Mouse (Mus musculus): Measurements from ENCODE around the gene Hs6st3.

The Hs6st3 gene

GRCm38 (mm10) chr14:119137906-119138785, at the start of gene Hs6st3:
Gene Hs6st3, plus strand, starts transcription at chr14:119138341.
- DNase-seq = peak; percentile 37 to 45

- peak; percentile 94 to 95 for DNase-seq
These were observed 39.1 kb upstream of the Hs6st3 start, which contains the start of gene Uggt2 for GRCm38 (mm10) chr14:119098851-119099569. Gene Uggt2, minus strand, starts transcription at chr14:119099430.

- no peak for DNase-seq
These were observed 38.6 kb upstream of the Hs6st3 start for GRCm38 (mm10) chr14:119099570-119099891.

GRCm38 (mm10) chr14:119107591-119107990, 30.6 kb upstream of the Hs6st3 start:
- DNase-seq = peak; percentile 61 to 63

GRCm38 (mm10) chr14:119108776-119109301, 29.3 kb upstream of the Hs6st3 start:
- DNase-seq = no peak

- DNase-seq = peak; percentile 23 to 32
These were observed 28.3 kb upstream of the Hs6st3 start for GRCm38 (mm10) chr14:119109776-119110218.

GRCm38 (mm10) chr14:119112558-119112957, 25.6 kb upstream of the Hs6st3 start:
- no peak for DNase-seq

- DNase-seq = no peak
These were observed 14.6 kb upstream of the Hs6st3 start for GRCm38 (mm10) chr14:119123582-119123981.

GRCm38 (mm10) chr14:119124061-119124460, 14.1 kb upstream of the Hs6st3 start:
- DNase-seq = no peak

GRCm38 (mm10) chr14:119125840-119126239, 12.3 kb upstream of the Hs6st3 start:
- no peak for DNase-seq

- no peak for DNase-seq
These were observed 10.8 kb upstream of the Hs6st3 start for GRCm38 (mm10) chr14:119127330-119127729.

- DNase-seq = peak; percentile 89 to 92
These were observed 632 bp upstream of the Hs6st3 start for GRCm38 (mm10) chr14:119137512-119137905.

GRCm38 (mm10) chr14:119138786-119139100, 602 bp downstream of the Hs6st3 start:
- peak; percentile 47 to 48 for DNase-seq

- DNase-seq = peak in 1 of 2 experiments; percentile 23
These were observed 1.3 kb downstream of the Hs6st3 start for GRCm38 (mm10) chr14:119139381-119139950.

- DNase-seq = no peak
These were observed 14.9 kb downstream of the Hs6st3 start for GRCm38 (mm10) chr14:119153088-119153487.

GRCm38 (mm10) chr14:119193905-119194304, 55.8 kb downstream of the Hs6st3 start:
- no peak for DNase-seq

GRCm38 (mm10) chr14:119203508-119203907, 65.4 kb downstream of the Hs6st3 start:
- DNase-seq = no peak

- no peak for DNase-seq
These were observed 77.6 kb downstream of the Hs6st3 start for GRCm38 (mm10) chr14:119215576-119216309.

- DNase-seq = no peak
These were observed 89.7 kb downstream of the Hs6st3 start for GRCm38 (mm10) chr14:119227709-119228338.

- DNase-seq = no peak
These were observed 95.5 kb downstream of the Hs6st3 start for GRCm38 (mm10) chr14:119233598-119233997.

GRCm38 (mm10) chr14:119247131-119247530, 109.0 kb downstream of the Hs6st3 start:
- no peak for DNase-seq

GRCm38 (mm10) chr14:119248001-119248607, 110.0 kb downstream of the Hs6st3 start:
- no peak for DNase-seq
